Mouse (Mus musculus) gastrocnemius, postnatal 36 days (tissue): ENCODE measurements around the gene Usp40. TPM values are rescaled to one million over a fixed set of nuclear protein-coding genes. Genes with fewer than 3 reads are reported as not detected.

Experiments used
- DNase-seq, 2 experiments: peaks; one replicate each; pipeline ENCODE4 v3.0.0; 2022
- intact Hi-C: fragments of 180-260 bp; cut with DNase I; formaldehyde crosslinking; loops from one replicate; pipeline ENCODE4 v1.15.1; 2025
- microRNA-seq, 2 experiments: library from miRNA; unstranded; fragments of <30 nt; microRNA quantifications; one replicate each; pipeline ENCODE4 v1.2.0; 2021
- total RNA-seq, 2 experiments: library from RNA; stranded (reverse); gene quantifications; 2 replicates each; pipeline ENCODE4 v1.2.3; 2021

The Usp40 gene
- total RNA-seq, 2 experiments from 2014 or later, result 7.1 to 10.0 TPM

DNA sequence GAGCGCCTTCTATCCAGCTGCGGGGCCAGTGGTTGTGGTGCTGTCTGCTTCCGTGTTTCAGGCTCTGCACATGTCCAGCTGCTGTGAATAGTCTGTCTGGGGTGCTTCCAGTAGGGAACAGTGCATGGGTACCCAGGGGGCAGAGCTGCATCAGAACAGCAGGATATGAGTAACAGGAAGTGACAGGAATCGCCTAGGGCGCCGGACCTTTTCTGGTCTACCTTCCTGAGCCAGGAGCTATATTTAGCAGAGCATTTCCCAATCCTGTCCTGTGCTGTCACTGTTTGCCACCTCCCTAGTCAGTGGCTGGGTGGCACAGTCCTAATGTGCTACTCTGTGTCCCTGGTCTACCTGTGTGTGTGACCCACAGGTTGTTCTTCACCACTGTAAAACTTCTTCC, 107.4 kb downstream of the Usp40 start:
- intact Hi-C loops, result loop anchor here (5.0 kb wide), 1 partner anchor 49 kb away; the partner anchor contains the start of gene Dgkd
- peak; percentile 35 to 39 for DNase-seq

DNA sequence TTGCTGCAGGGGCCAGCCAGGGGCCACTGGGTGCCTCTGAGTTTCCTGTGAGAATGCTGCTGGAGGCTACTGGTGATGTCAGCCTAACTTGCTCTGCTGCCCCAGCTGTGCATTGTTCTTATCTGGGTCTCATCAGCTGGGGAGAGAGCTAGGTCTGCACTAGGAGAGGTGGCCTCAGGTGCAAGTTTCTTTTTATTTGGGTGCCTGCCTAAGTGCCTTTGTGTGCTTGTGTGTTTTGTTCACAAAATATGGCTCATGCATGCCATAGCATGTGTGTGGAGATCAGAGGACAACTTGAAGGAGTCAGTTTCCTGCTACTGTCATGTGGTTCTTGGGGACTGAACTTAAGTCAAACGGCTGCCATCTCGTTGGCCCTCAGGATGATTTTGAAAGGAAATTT, 108.7 kb downstream of the Usp40 start:
- intact Hi-C loops, result loop anchor here (5.0 kb wide), 1 partner anchor 47 kb away; the partner anchor contains the start of gene Dgkd
- no peak for DNase-seq

DNA sequence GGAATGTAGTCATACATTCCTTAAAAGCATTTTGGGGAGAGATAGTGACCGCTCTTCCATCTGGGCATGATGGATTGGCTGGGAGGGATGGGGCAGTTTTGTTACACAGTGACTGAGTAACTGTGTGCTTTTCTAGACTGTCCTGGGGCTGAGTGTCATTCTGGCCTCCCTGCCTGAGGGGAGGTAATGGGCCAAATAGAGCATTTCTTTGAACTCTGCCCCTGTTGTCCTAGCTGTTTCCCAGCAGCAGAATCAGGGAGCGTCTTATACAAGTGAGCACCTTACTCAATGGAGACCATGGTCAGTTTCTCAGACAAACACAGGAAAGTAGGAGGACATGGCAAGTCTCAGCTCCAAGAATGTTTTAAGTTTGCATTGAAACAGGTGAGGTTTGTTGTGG, 111.4 kb downstream of the Usp40 start:
- intact Hi-C loops, result no loop called here
- DNase-seq, result no peak

Small RNA genes within 50 kb of the gene (microRNA-seq; reads per million reads assigned to microRNA genes)
- 0 reads per million in 2 experiments for gene Gm25198

Other genes starting within 250 kb of the Usp40 start
- gene Sag, start 204.9 kb downstream of the Usp40 start, total RNA-seq, result under 1 TPM in 1 of 2 experiments, not detected in 1; 0.12 TPM
- 10 to 100 TPM; 29.5 to 32.7 TPM for gene Dgkd, start 155.3 kb downstream of the Usp40 start, total RNA-seq
- not detected for gene Ugt1a10, start 46.8 kb upstream of the Usp40 start, total RNA-seq
- not detected for gene Ugt1a9, start 62.2 kb upstream of the Usp40 start, total RNA-seq
- gene Ugt1a8, start 79.3 kb upstream of the Usp40 start, total RNA-seq, result not detected
- under 1 TPM; 0.33 to 0.54 TPM for gene Ugt1a7c, start 86.5 kb upstream of the Usp40 start, total RNA-seq
- gene Ugt1a6b, start 94.7 kb upstream of the Usp40 start, total RNA-seq, result under 1 TPM; 0.43 to 0.74 TPM
- gene Ugt1a6a, start 126.3 kb upstream of the Usp40 start, total RNA-seq, result 1 to 10 TPM in 1 of 2 experiments, under 1 TPM in 1; 0.64 to 1.0 TPM
- under 1 TPM in 1 of 2 experiments, not detected in 1; 0.22 TPM for gene Ugt1a5, start 157.5 kb upstream of the Usp40 start, total RNA-seq
- gene Ugt1a2, start 192.1 kb upstream of the Usp40 start, total RNA-seq, result not detected
- gene Dnajb3, start 197.2 kb upstream of the Usp40 start, total RNA-seq, result not detected
- gene Ugt1a1, start 203.4 kb upstream of the Usp40 start, total RNA-seq, result not detected
- gene Mroh2a, start 218.4 kb upstream of the Usp40 start, total RNA-seq, result not detected